Mouse (Mus musculus) heart, embryonic 14.5 days (tissue): ENCODE results near the gene Zfp467. TPM values are rescaled to one million over a fixed set of nuclear protein-coding genes. Genes with fewer than 3 reads are reported as not detected.

Source experiments
- ATAC-seq: fragments of 200-750 bp; cut with Nextera tagmentation; 2 replicates; pipeline ENCODE4 v1.8.0; 2017; ENCODE audit warnings: low read depth, moderate TSS enrichment; ENCODE audit not compliant: insufficient number of reproducible peaks, insufficient read depth, low FRiP score
- H3K27ac ChIP-seq, 2 experiments: fragments of 200-500 bp in 1 of 2; fragments of 300-500 bp in 1 of 2; sonication (generic) in 1 of 2; replicated peaks in 1 of 2; 2 replicates each; pipeline ENCODE4 v1.5.1; 2012 to 2014; ENCODE audit warnings: low read depth in 2 of 2, low read length in 2 of 2, control low read depth in 1 of 2, mild to moderate bottlenecking in 1 of 2, mixed read lengths in 1 of 2; ENCODE audit not compliant: control insufficient read depth in 1 of 2, insufficient read depth in 1 of 2
- H3K27me3 ChIP-seq: fragments of 300-500 bp; sonication (generic); 2 replicates; pipeline ENCODE4 v1.6.1; 2014; ENCODE audit warnings: mild to moderate bottlenecking, low read length, control low read depth; ENCODE audit not compliant: control insufficient read depth, insufficient read depth
- H3K36me3 ChIP-seq: fragments of 300-500 bp; sonication (generic); 2 replicates; pipeline ENCODE4 v1.6.1; 2014; ENCODE audit warnings: mild to moderate bottlenecking, control low read depth, low read length, mixed read lengths; ENCODE audit not compliant: control insufficient read depth, insufficient read depth
- H3K4me1 ChIP-seq, 2 experiments: fragments of 200-500 bp in 1 of 2; fragments of 300-500 bp in 1 of 2; sonication (generic) in 1 of 2; 2 replicates each; pipeline ENCODE4 v1.6.1; 2012 to 2014; ENCODE audit warnings: low read length in 2 of 2, control low read depth in 1 of 2, mixed read lengths in 1 of 2; ENCODE audit not compliant: control insufficient read depth in 2 of 2, insufficient read depth in 2 of 2
- H3K4me2 ChIP-seq: fragments of 300-500 bp; sonication (generic); 2 replicates; pipeline ENCODE4 v1.6.1; 2014; ENCODE audit warnings: mild to moderate bottlenecking, low read length
- H3K4me3 ChIP-seq, 2 experiments: fragments of 200-500 bp in 1 of 2; fragments of 300-500 bp in 1 of 2; sonication (generic) in 1 of 2; 2 replicates each; pipeline ENCODE4 v1.5.1; 2012 to 2014; ENCODE audit warnings: low read length in 2 of 2, mild to moderate bottlenecking in 2 of 2, control low read depth in 1 of 2, low read depth in 1 of 2, moderate library complexity in 1 of 2; ENCODE audit not compliant: control insufficient read depth in 1 of 2, insufficient read depth in 1 of 2
- H3K9ac ChIP-seq: fragments of 300-500 bp; sonication (generic); 2 replicates; pipeline ENCODE4 v1.6.1; 2014; ENCODE audit warnings: mild to moderate bottlenecking, low read length
- H3K9me3 ChIP-seq: fragments of 300-500 bp; sonication (generic); 2 replicates; pipeline ENCODE4 v1.6.1; 2016; ENCODE audit warnings: low read length, control low read depth; ENCODE audit not compliant: control insufficient read depth
- WGBS: fragments of 180-500 bp; shearing (Covaris S2); extraction: QIAGEN DNeasy Blood & Tissue Kit; methylation state at CpG from one replicate; pipeline ENCODE4 v1.1.7; 2014; 5-methylcytosine and 5-hydroxymethylcytosine counted together
- polyA plus RNA-seq: library from polyadenylated mRNA; unstranded; fragments of >200 nt; fragmentation: Nextera tagmentation; extraction: Ambion mirVana; gene quantifications from 2 replicates; pipeline ENCODE4 v1.2.1, GENCODE M21; 2014

The Zfp467 gene
- polyA plus RNA-seq, 1 experiment from 2014 or later, result 26.2 TPM

- H3K9ac ChIP-seq, result no peak overlapping the region
- no peak overlapping the region for H3K4me2 ChIP-seq
- no peak for ATAC-seq
- H3K9me3 ChIP-seq, result no peaks in the 10 kb centered on the region
- H3K36me3 ChIP-seq, result peaks cover 20% of the 10 kb centered on the region
- no peak overlapping the region for H3K27ac ChIP-seq
- no peaks in the 10 kb centered on the region for H3K27me3 ChIP-seq
- no peak overlapping the region for H3K4me3 ChIP-seq
- peaks cover 13 to 37% of the 10 kb centered on the region in 2 experiments for H3K4me1 ChIP-seq
- 83% methylated on average over 5 of the region's 5 CpGs for WGBS
Observed at GRCm38 (mm10) chr6:48399906-48400305, 45.7 kb downstream of the Zfp467 start.

GRCm38 (mm10) chr6:48397336-48397735, 48.3 kb downstream of the Zfp467 start:
- peak overlapping the region in 1 of 2 experiments; percentile 74; a peak in 1 of 4 replicates for H3K4me3 ChIP-seq
- H3K27me3 ChIP-seq, result no peaks in the 10 kb centered on the region
- H3K4me2 ChIP-seq, result peak overlapping the region; percentile 77
- 0 out of 2 replicates have a peak, but pooled peaks cover 3% of the 10 kb centered on the region for H3K36me3 ChIP-seq
- H3K9me3 ChIP-seq, result no peaks in the 10 kb centered on the region
- 20% methylated on average over 4 of the region's 4 CpGs for WGBS
- peaks cover 13 to 37% of the 10 kb centered on the region in 2 experiments for H3K4me1 ChIP-seq
- peak overlapping the region; percentile 84 to 85 for H3K27ac ChIP-seq
- peak overlapping the region; percentile 88; the same call in 1 of the 2 replicates for H3K9ac ChIP-seq
- no peak for ATAC-seq

- H3K4me3 ChIP-seq, result peak overlapping the region in 1 of 2 experiments; percentile 74; a peak in 2 of 4 replicates
- H3K4me1 ChIP-seq, result peaks cover 13 to 37% of the 10 kb centered on the region in 2 experiments
- H3K27ac ChIP-seq, result peak overlapping the region; percentile 84 to 85
- H3K27me3 ChIP-seq, result no peaks in the 10 kb centered on the region
- ATAC-seq, result no peak
- 86% methylated on average over 1 of the region's 1 CpGs for WGBS
- H3K4me2 ChIP-seq, result peak overlapping the region; percentile 77
- H3K9ac ChIP-seq, result peak overlapping the region; percentile 88
- no peaks in the 10 kb centered on the region for H3K9me3 ChIP-seq
- 0 out of 2 replicates have a peak, but pooled peaks cover 3% of the 10 kb centered on the region for H3K36me3 ChIP-seq
Observed at GRCm38 (mm10) chr6:48396686-48397085, 48.9 kb downstream of the Zfp467 start.

DNA sequence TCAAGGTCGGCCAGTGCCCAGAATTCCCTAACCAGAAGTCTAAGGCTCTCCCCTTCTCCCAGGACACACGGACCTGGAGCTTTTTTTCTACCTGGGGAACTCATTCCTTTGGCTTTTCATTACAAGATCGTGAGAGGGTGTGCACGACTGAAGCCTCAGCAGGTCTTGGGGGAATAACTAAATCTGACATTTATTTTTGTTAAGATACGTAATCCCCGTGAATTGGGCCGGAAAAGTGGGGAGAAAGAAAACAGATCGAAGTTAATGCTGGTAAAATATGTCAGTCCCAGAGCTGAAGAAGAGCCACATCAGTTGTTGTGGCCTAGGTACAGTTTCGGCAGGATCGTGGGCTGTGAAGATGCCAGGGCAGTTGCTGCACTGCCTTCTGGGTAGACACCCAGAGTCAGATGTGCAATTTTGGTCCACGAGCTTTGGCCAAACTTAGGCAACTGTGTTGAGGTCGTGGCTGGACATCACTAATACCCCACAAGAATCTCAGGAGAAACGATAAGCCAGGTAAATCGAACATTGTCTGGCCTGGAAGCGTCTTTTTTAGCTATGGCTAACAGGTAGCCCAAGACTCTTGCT, 49.5 kb downstream of the Zfp467 start:
- Histone ChIP-seq H3K27ac (peak overlapping the region; percentile 56 to 85), H3K4me2 (peak overlapping the region; percentile 77), H3K9ac (peak overlapping the region; percentile 88), H3K36me3 (0 out of 2 replicates have a peak, but pooled peaks cover 3% of the 10 kb centered on the region), H3K9me3 (no peaks in the 10 kb centered on the region), H3K27me3 (no peaks in the 10 kb centered on the region), H3K4me3 (peak overlapping the region; percentile 74 to 87), H3K4me1 (peaks cover 13 to 37% of the 10 kb centered on the region in 2 experiments)
- 27% methylated on average over 15 of the region's 15 CpGs for WGBS
- ATAC-seq, result no peak

DNA sequence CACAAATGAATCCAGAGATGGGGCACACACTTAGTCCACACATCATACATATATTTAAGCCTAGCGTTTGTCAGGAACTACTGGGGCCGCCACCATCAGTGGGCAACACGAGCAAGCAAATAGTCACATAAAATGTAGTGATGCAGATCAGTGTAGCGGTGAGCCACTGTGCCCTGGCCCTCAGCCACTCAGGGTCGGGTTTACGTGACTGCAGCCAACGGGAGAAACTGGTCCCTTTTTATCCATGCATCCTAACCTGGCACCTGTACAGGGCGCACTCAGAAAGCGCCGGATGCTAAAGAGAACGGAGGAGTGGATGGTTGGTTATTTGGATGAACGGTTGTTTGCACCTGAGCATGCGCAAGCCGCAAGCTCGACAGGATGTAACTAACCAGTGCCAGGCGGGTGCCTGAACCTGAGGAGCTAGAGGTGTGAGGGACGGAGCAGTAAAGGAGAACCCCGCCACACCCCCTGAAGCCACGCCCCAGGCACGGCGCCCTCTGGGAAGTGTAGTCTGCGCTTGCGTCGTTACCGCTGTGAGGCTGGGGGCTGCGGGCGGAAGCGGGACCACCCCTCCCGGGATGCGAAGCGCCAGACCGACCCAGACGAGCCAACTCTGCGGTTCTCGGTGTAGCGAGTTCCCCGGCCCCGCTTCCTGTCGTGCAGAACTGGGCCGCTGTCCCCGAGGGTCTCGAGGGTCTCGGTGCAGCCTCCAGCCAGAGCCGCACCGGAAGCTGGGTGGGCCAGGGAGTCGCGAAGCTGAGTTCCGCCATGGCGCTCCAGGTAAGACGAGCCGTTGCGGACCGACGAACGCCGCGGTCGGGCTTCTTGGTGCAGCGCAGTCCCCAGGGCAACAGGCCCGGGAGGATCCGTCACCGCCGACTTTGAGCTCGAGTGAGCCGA, 50.3 kb downstream of the Zfp467 start, which contains the start of gene Krba1:
TSS of gene Krba1 (plus strand) at position 482 of the 903 bp plus-strand sequence.
- peak within 1 kb of the TSS; percentile 88 for H3K9ac ChIP-seq
- peak within 1 kb of the TSS; percentile 77 for H3K4me2 ChIP-seq
- 0 out of 2 replicates have a peak, but pooled peaks cover 3% of the 10 kb centered on the region for H3K36me3 ChIP-seq
- peaks cover 11 to 37% of the 10 kb centered on the region in 2 experiments for H3K4me1 ChIP-seq
- no peaks in the 10 kb centered on the region for H3K27me3 ChIP-seq
- H3K27ac ChIP-seq, result peak within 1 kb of the TSS; percentile 56 to 85
- 1% methylated on average over 64 of the region's 65 CpGs for WGBS
- ATAC-seq, result peak; percentile 86
- H3K9me3 ChIP-seq, result no peaks in the 10 kb centered on the region
- peak within 1 kb of the TSS; percentile 74 to 87 for H3K4me3 ChIP-seq

DNA sequence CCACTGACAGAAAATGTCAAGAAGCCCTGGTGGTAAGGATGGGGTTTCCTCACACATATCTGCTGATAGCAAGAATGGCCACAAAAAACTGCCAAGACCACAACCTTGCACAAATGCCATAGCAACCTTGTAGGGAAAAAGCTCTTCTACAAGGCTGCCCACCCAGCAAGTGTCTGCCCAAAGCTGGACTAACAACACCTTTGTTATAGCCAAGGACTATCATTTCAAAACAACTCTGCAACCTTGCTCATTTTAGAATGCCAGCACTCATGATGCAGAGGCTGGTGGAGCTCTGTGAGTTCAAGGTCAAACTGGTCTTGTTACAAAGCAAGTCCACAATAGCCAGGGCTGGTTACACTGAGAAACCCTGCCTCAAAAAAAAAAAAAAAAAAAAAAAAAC, 51.8 kb downstream of the Zfp467 start:
- no peak overlapping the region for H3K27ac ChIP-seq
- H3K36me3 ChIP-seq, result no peaks in the 10 kb centered on the region
- no peaks in the 10 kb centered on the region for H3K9me3 ChIP-seq
- no peaks in the 10 kb centered on the region for H3K27me3 ChIP-seq
- no peak overlapping the region for H3K9ac ChIP-seq
- no peak overlapping the region for H3K4me2 ChIP-seq
- no peak overlapping the region for H3K4me3 ChIP-seq
- peaks cover 6 to 24% of the 10 kb centered on the region in 2 experiments for H3K4me1 ChIP-seq
- ATAC-seq, result no peak

DNA sequence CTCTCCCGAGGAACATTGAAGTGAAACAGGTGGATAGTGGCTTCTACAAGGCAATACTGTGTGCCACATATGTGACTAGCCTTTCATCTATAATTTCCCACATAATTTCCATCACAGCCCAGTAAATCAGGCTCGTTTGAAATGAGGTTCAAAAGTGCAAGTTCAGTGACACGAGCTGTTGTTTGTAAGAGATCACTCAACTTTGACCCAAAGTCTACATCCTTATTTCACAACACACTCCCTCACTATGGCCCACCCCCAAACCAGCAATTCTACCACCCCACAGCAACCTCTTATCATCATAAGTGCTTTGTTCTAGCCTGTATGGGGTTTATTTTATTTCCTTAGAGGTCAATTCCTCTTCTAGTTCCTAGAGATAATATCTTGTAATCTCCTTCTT, 57.4 kb downstream of the Zfp467 start:
- no peaks in the 10 kb centered on the region for H3K36me3 ChIP-seq
- 0 out of 2 replicates have a peak, but pooled peaks cover 7% of the 10 kb centered on the region for H3K9me3 ChIP-seq
- H3K4me1 ChIP-seq, result no peaks in the 10 kb centered on the region
- H3K27ac ChIP-seq, result no peak overlapping the region
- H3K9ac ChIP-seq, result no peak overlapping the region
- ATAC-seq, result no peak
- no peak overlapping the region for H3K4me2 ChIP-seq
- H3K4me3 ChIP-seq, result no peak overlapping the region
- H3K27me3 ChIP-seq, result no peaks in the 10 kb centered on the region
- WGBS, result 49% methylated on average over 3 of the region's 3 CpGs
